Mouse (Mus musculus) ES-CJ7 (cell line): ENCODE data around the gene Gm21970.

Source experiments
- DNase-seq: peaks from one replicate; pipeline ENCODE4 v3.0.0; 2011; ENCODE audit warnings: low read depth, low spot score

Gene Gm21970

DNA sequence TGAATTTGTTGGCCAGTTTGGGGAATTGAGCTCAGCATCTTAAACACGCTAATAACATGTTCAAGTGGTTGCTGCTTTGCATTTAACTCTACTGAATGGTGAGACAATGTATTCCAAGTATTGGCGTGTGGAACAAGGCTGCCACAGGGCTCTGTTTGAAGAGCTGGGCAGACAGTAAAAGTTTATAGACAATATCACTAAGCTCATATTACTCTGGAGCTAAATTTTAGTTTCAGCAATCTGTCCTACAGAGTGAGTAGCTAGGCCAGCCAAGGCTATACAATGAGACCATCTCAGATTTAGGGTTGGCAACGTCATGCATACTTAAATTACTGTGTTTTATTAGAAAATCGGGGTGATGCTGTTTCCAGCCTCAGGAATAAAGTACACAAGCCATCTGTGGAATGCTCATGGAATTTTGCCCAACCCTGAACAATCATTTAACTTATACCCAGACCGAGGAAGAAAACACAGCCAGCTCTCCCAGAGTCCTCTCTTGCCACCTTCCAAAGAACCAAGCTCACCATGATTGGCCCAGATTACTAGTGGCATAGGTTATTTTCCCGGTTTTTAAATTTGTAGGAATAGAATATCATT lies 10.1 kb downstream of the Gm21970 start:
- no peak for DNase-seq

- DNase-seq = no peak
Observed at GRCm38 (mm10) chr16:91403784-91404183, 12.3 kb downstream of the Gm21970 start.

GRCm38 (mm10) chr16:91404187-91404586 lies 12.7 kb downstream of the Gm21970 start:
- DNase-seq = no peak

DNA sequence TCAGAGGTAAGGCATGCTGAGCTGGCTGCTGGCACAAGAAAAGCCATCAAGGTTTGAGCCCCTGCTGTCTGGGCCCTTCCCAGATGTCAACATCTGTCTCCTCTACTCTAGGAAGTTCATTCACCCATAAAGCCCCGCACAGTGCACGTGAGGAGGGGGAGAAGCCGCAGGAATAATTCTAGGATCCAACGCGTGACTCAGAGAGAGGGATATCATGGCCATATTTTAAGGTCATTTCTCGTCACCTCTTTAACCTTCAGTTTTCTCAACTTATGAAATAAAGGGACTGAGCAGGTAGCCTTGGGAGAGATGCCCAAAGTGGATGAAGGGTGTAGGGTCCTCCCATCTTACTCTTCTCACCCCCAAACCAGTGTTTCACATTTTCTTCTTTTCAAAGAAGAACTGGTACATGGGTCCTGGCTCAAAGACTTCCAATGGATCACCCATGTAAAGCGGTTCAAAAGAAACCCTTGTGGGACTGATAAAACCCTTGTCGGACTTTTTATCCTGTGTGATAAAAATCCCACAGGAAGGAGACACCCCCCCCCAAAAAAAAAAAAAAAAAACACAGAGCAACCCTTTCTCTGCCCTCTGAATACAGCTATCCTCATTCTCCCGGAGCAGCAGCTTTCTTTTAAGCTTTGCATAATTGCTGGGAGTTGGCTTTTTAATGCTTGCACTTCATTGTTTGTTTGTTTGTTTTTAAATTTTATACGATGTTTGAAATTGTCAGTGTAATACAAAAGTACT lies 13.5 kb downstream of the Gm21970 start:
- no peak for DNase-seq

GRCm38 (mm10) chr16:91405640-91406584 lies 14.4 kb downstream of the Gm21970 start, which contains the start of gene Il10rb:
Il10rb (plus strand) TSS chr16:91406164.
- DNase-seq = peak; percentile 23

- no peak for DNase-seq
Observed at GRCm38 (mm10) chr16:91406585-91407220, 15.2 kb downstream of the Gm21970 start.

- peak; percentile 41 for DNase-seq
Observed at GRCm38 (mm10) chr16:91413102-91413844, 21.8 kb downstream of the Gm21970 start.

GRCm38 (mm10) chr16:91415391-91416189 lies 24.1 kb downstream of the Gm21970 start:
- no peak for DNase-seq

DNA sequence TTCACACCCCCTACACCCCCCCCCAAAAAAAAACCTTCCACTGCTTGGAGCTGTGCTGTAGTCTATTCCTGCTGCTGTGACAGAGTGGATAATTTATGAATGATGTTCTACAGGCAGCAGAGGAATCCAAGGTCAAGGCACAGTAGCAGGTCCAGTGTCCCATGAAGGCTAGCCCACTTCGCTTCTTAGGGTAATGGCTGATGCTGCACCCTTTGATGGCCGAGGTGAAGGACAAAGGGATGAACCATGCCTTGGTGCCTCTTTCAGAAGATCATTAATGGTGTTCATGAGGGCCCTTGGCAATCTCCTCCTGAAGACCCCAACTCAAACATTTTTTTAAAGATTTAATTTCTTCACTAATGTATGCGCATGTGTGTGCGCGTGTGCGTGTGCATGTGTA lies 24.8 kb downstream of the Gm21970 start:
- no peak for DNase-seq

DNA sequence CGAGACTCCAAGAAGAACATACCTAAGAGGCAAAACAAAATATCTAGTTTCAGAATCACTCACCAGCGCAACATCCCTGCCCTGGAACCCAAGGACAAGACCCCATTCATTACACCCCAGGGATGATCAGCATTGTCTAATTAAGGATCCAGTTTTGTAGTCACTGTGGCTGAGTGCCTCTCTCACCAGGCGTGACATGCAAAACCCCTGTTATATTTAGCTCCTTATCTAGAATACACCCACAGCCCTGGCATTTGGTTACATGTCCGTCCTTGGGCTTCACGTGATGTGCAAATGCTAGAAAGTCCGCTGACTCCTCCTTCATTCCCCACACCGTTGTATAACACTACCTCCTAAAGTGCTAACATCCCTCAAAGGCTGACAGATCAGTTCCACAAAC lies 25.4 kb downstream of the Gm21970 start:
- no peak for DNase-seq

GRCm38 (mm10) chr16:91418531-91418930 lies 27.0 kb downstream of the Gm21970 start:
- no peak for DNase-seq

GRCm38 (mm10) chr16:91425816-91426215 lies 34.3 kb downstream of the Gm21970 start:
- DNase-seq = peak; percentile 29

- DNase-seq = no peak
Observed at GRCm38 (mm10) chr16:91426586-91426985, 35.1 kb downstream of the Gm21970 start.

DNA sequence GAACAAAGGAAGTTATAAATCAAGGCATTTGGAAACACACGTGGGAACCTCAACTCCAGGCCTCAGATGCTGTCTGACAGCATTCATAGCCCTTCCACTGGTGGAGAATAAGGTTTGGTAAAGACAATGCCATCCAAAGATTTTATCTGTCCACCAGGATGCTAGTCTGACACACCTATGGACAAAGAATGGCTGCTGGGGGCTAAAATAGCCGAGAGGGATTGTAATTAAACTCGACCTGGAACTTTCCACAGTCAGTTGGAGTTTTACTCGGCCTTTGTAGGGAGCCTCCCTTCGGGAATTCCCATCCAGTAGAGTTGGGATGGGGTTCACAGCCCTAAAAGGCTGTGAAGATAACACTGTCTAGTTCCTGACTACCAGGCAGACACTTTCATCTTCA lies 35.9 kb downstream of the Gm21970 start:
- DNase-seq = no peak

DNA sequence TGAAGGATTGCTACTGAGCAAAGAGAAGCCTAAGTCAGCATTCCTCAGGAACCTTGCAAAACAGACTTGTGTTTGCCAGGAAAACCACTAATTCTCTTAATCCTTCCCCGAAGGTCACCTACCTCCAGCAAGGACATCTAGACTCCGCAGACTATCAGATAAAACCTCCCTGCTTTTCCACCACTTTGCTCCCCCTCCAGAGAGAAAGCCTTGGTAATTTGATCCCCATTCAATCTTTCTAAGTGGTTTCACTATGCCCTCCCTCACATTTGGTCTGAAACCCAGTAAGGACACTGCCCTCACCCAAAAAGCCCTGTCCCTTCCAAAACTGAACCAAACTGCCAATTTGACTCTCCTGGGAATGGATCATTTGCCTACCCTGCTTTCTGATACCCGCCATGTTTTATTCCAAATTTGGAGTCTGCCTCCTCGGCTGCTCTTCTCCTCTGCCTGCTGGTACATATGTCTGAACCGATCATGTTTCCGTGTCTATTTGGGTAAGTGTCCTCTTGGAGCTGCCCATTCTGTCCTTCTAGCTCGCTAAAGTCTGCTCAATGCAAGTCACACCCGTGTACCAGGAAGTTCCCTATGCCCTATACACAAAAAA lies 36.8 kb downstream of the Gm21970 start:
- no peak for DNase-seq

GRCm38 (mm10) chr16:91432720-91433328 lies 41.3 kb downstream of the Gm21970 start:
- DNase-seq = peak; percentile 53

DNA sequence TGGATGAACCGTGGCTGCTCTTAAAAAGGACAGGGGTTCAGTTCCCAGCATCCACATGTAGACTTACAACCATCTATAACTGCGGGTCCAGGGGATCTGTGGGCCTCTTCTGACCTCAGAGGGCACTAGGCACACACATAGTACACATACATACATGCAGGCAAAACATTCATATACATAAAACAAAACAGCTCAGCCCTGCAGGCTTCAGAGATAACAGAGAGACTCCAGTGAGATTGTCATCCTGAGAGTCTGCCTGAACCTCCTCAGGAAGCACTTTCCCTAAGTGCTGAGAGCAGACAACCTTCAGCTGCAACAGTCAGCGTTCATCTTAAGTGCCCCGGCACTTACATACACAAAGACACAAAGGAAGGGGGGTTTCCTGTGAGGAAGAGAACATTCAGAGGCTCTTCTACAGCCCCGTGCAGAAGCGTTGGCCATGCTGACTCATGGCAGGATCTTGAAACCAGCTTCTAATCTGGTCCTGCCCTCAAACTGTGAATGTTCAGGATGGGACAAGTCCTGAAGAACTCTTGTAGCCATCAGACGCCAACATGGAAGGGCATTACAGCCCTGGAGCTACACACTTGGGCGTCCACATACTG lies 41.9 kb downstream of the Gm21970 start:
- DNase-seq = no peak

GRCm38 (mm10) chr16:91434119-91434518 lies 42.6 kb downstream of the Gm21970 start:
- no peak for DNase-seq

DNA sequence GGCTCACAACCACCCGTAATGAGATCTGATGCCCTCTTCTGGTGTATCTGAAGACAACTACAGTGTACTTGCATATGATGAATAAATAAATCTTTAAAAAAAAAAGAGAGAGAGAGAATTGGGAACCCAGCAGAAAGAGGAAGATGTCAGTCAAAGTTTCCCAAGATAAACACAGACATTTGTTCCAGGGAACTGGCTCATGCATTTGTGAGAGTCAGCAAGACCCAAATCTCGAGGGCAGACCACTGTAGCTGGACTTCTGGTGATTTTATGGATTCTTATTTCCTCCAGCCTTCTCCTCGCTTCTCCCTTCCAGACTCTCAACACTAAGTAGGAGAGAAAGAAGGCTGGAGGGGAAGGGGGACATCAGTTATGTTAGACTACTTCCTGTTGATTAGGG lies 46.6 kb downstream of the Gm21970 start:
- DNase-seq = no peak
